In genomic region chr2:101440231-101440630, GRCm38 (mm10) we compare ENCODE assay signal across 25 mouse cellular contexts.
DNase-seq lines count a peak whose midpoint lies in the region; ATAC-seq and TF ChIP-seq lines count a peak whose summit lies in the region.
"Had no signal": no experiment of that assay in that cellular context is flagged by ENCODE, and none has a peak within 500 bp of the region (broad histone marks: within the 10 kb centered on the region; RNA-seq: fewer than 3 reads in every experiment).

No protein-coding gene starts in this region.

- H3K4me1 ChIP-seq in kidney, embryonic 16.5 days (ENCODE audit: insufficient read depth, low read length): no peaks in the 10 kb centered on the region
- no peaks in the 10 kb centered on the region for H3K4me1 ChIP-seq in kidney, adult 2 months (ENCODE audit: control insufficient read depth, insufficient read depth, low read length)
- H3K4me1 ChIP-seq: embryonic facial prominence, embryonic 10.5 days; embryonic facial prominence, embryonic 12.5 days; forebrain, embryonic 13.5 days had no signal

- intact Hi-C loops in heart, postnatal 14 days (cut with DNase I): no loop called here

- DNase-seq in heart, adult 11 months: peak; percentile 43
- DNase-seq in heart, postnatal 14 days: no peak
- DNase-seq in kidney, postnatal 25 days: no peak
- DNase-seq in kidney, postnatal 10 days: peak; percentile 34
- DNase-seq in kidney, adult 11 months: no peak
- DNase-seq in kidney, postnatal 4 days: peak; percentile 22 to 30
- DNase-seq in kidney, adult 2 months: no peak
- DNase-seq: adrenal gland, adult 8-10 months; adrenal gland, postnatal 14 days; adrenal gland, postnatal 36 days; B cell, adult 2 months; cerebellum, adult 11-12 months; cerebellum, adult 2 months; cerebellum, adult 9-10 months; cerebellum, postnatal 10 days; cerebellum, postnatal 25 days had no signal

- H3K36me3 ChIP-seq in kidney, embryonic 16.5 days (ENCODE audit: insufficient read depth, low read length): no peaks in the 10 kb centered on the region
- no peaks in the 10 kb centered on the region for H3K36me3 ChIP-seq in kidney, adult 2 months (ENCODE audit: control insufficient read depth, insufficient read depth, low read length)
- H3K36me3 ChIP-seq: embryonic facial prominence, embryonic 10.5 days; embryonic facial prominence, embryonic 12.5 days; G1E had no signal

- no peak overlapping the region for H3K27ac ChIP-seq in kidney, embryonic 16.5 days (ENCODE audit: low read length)
- no peak overlapping the region for H3K27ac ChIP-seq in kidney, adult 2 months (ENCODE audit: insufficient read depth, low read depth, low read length)
- H3K27ac ChIP-seq: embryonic facial prominence, embryonic 10.5 days; embryonic facial prominence, embryonic 12.5 days; forebrain, embryonic 13.5 days had no signal

- TF ChIP-seq POLR2A in kidney, adult 2 months (IDR thresholded peaks at IDR 0.05; ENCODE audit: low read depth, low read length): no peak

- H3K4me2 ChIP-seq in kidney, embryonic 16.5 days (replicated peaks; ENCODE audit: low read depth, low read length): no peak overlapping the region
- H3K4me2 ChIP-seq: embryonic facial prominence, embryonic 12.5 days; forebrain, embryonic 13.5 days had no signal

- TF ChIP-seq CTCF in kidney, adult 2 months (conservative IDR thresholded peaks at IDR 0.05; ENCODE audit: insufficient read depth, insufficient read length, low read depth, low read length): no peak

- H3K27me3 ChIP-seq in kidney, embryonic 16.5 days (ENCODE audit: insufficient read depth, low read length): no peaks in the 10 kb centered on the region
- H3K27me3 ChIP-seq in kidney, adult 2 months (replicated peaks; ENCODE audit: control insufficient read depth, insufficient read depth, low read length): no peaks in the 10 kb centered on the region
- H3K27me3 ChIP-seq: CH12.LX; embryonic facial prominence, embryonic 12.5 days; forebrain, embryonic 13.5 days had no signal

- H3K4me3 ChIP-seq in kidney, embryonic 16.5 days (ENCODE audit: low read length): no peak overlapping the region
- H3K4me3 ChIP-seq in kidney, adult 2 months (ENCODE audit: insufficient read depth, low read depth, low read length): no peak overlapping the region
- H3K4me3 ChIP-seq: embryonic facial prominence, embryonic 10.5 days; embryonic facial prominence, embryonic 12.5 days; forebrain, embryonic 13.5 days had no signal

- no peak overlapping the region for H3K9ac ChIP-seq in kidney, embryonic 16.5 days (replicated peaks; ENCODE audit: low read length)
- H3K9ac ChIP-seq: embryonic facial prominence, embryonic 12.5 days; forebrain, embryonic 13.5 days had no signal

- peak; percentile 63; the same call in 1 of the 2 replicates for ATAC-seq in kidney, embryonic 16.5 days (ENCODE audit: low FRiP score, low TSS enrichment)
- ATAC-seq: activated CD4-positive, CD25-positive, alpha-beta regulatory T cell, adult 4 months; CD4-positive, CD25-positive, alpha-beta regulatory T cell, adult 4 months; forebrain, embryonic 13.5 days; Patski had no signal

- H3K9me3 ChIP-seq in kidney, embryonic 16.5 days (ENCODE audit: low read length): no peaks in the 10 kb centered on the region
- H3K9me3 ChIP-seq: embryonic facial prominence, embryonic 10.5 days; embryonic facial prominence, embryonic 12.5 days; forebrain, embryonic 13.5 days; G1E had no signal

- WGBS in kidney, embryonic 16.5 days: 26% methylated on average over 5 of the region's 5 CpGs
- 40% methylated on average over 5 of the region's 5 CpGs for WGBS in kidney, adult 2 months

Comparison
In these comparisons a context has a peak if more than half of its experiments do, and no peak if none do; other contexts are left out.
1. DNase-seq: peak in heart, adult 11 months (single experiment), kidney, postnatal 10 days (single experiment) and kidney, postnatal 4 days (2 of 2); none in heart, postnatal 14 days (0 of 2), kidney, postnatal 25 days (0 of 2), kidney, adult 11 months (single experiment) and kidney, adult 2 months (single experiment).